8 mouse cellular contexts compared by ENCODE assay signal in genomic region chr2:178668451-178668850, GRCm38 (mm10).
A peak's percentile ranks its signal among the peaks of the same experiment; 100 is the strongest.
DNase-seq lines count a peak whose midpoint lies in the region; ATAC-seq and TF ChIP-seq lines count a peak whose summit lies in the region.
"Had no signal": no experiment of that assay in that cellular context is flagged by ENCODE, and none has a peak within 500 bp of the region (broad histone marks: within the 10 kb centered on the region; RNA-seq: fewer than 3 reads in every experiment).

No protein-coding gene starts in this region.

- no peak overlapping the region for H3K4me3 ChIP-seq in kidney, adult 2 months (ENCODE audit: insufficient read depth, low read depth, low read length)
- H3K4me3 ChIP-seq in kidney, embryonic 14.5 days (ENCODE audit: low read length): no peak overlapping the region
- H3K4me3 ChIP-seq in ES-Bruce4 (ENCODE audit: low read depth, low read length): no peak overlapping the region
- H3K4me3 ChIP-seq: hindbrain, embryonic 13.5 days had no signal

- no peaks in the 10 kb centered on the region for H3K27me3 ChIP-seq in kidney, adult 2 months (replicated peaks; ENCODE audit: control insufficient read depth, insufficient read depth, low read length)
- no peaks in the 10 kb centered on the region for H3K27me3 ChIP-seq in kidney, embryonic 14.5 days (ENCODE audit: control insufficient read depth, insufficient read depth, low read length)
- H3K27me3 ChIP-seq in ES-Bruce4 (ENCODE audit: control insufficient read depth, insufficient read depth, low read length, poor library complexity, severe bottlenecking): no peaks in the 10 kb centered on the region

- no peaks in the 10 kb centered on the region for H3K36me3 ChIP-seq in kidney, adult 2 months (ENCODE audit: control insufficient read depth, insufficient read depth, low read length)
- no peaks in the 10 kb centered on the region for H3K36me3 ChIP-seq in kidney, embryonic 14.5 days (ENCODE audit: control insufficient read depth, insufficient read depth, low read length)
- H3K36me3 ChIP-seq in ES-Bruce4 (ENCODE audit: control insufficient read depth, insufficient read depth, low read length, poor library complexity, severe bottlenecking): no peaks in the 10 kb centered on the region
- H3K36me3 ChIP-seq: hindbrain, embryonic 13.5 days had no signal

- ATAC-seq in kidney, embryonic 14.5 days (ENCODE audit: low FRiP score, low TSS enrichment): no peak
- no peak for ATAC-seq in megakaryocyte-erythroid progenitor cell, adult 5-6 weeks (replicated peaks; ENCODE audit: low FRiP score, low TSS enrichment, poor library complexity, severe bottlenecking)

- no peak overlapping the region for H3K27ac ChIP-seq in kidney, adult 2 months (ENCODE audit: insufficient read depth, low read depth, low read length)
- no peak overlapping the region for H3K27ac ChIP-seq in kidney, embryonic 14.5 days (ENCODE audit: low read depth, low read length)
- no peak overlapping the region for H3K27ac ChIP-seq in ES-Bruce4 (ENCODE audit: insufficient read depth, low read length)
- H3K27ac ChIP-seq: hindbrain, embryonic 13.5 days had no signal

- peak; percentile 62 for TF ChIP-seq CTCF in kidney, adult 2 months (conservative IDR thresholded peaks at IDR 0.05; ENCODE audit: insufficient read depth, insufficient read length, low read depth, low read length)
- TF ChIP-seq CTCF in ES-Bruce4 (IDR thresholded peaks at IDR 0.05; ENCODE audit: low read depth, low read length): peak; percentile 55

- H3K4me2 ChIP-seq in kidney, embryonic 14.5 days (replicated peaks; ENCODE audit: low read depth, low read length): no peak overlapping the region
- H3K4me2 ChIP-seq: hindbrain, embryonic 13.5 days had no signal

- H3K9ac ChIP-seq in kidney, embryonic 14.5 days (ENCODE audit: low read depth, low read length): no peak overlapping the region
- no peak overlapping the region for H3K9ac ChIP-seq in ES-Bruce4 (ENCODE audit: low read depth, poor library complexity, severe bottlenecking)
- H3K9ac ChIP-seq: hindbrain, embryonic 13.5 days had no signal

- no peak for TF ChIP-seq POLR2A in kidney, adult 2 months (IDR thresholded peaks at IDR 0.05; ENCODE audit: low read depth, low read length)
- no peak for TF ChIP-seq POLR2A in ES-Bruce4 (IDR thresholded peaks at IDR 0.05; ENCODE audit: insufficient read depth, low read length)

- DNase-seq in kidney, adult 2 months: peak; percentile 53
- DNase-seq in R1 (ENCODE audit: low read depth, low spot score) (peak; percentile 16), adipocyte (ENCODE audit: low spot score) (no peak)
- DNase-seq in lung, postnatal 10 days: peak; percentile 19

- no peaks in the 10 kb centered on the region for H3K9me3 ChIP-seq in kidney, embryonic 14.5 days (ENCODE audit: control insufficient read depth, low read length)
- no peaks in the 10 kb centered on the region for H3K9me3 ChIP-seq in ES-Bruce4 (replicated peaks; ENCODE audit: control insufficient read depth, insufficient read depth, low read length, poor library complexity, severe bottlenecking)
- H3K9me3 ChIP-seq: hindbrain, embryonic 13.5 days had no signal

- WGBS in kidney, adult 2 months: 5% methylated on average over 2 of the region's 2 CpGs
- 13% methylated on average over 2 of the region's 2 CpGs for WGBS in kidney, embryonic 14.5 days

- H3K4me1 ChIP-seq in kidney, adult 2 months (ENCODE audit: control insufficient read depth, insufficient read depth, low read length): no peaks in the 10 kb centered on the region
- 0 out of 2 replicates have a peak, but pooled peaks cover 9% of the 10 kb centered on the region for H3K4me1 ChIP-seq in kidney, embryonic 14.5 days (ENCODE audit: control insufficient read depth, insufficient read depth, low read length)
- H3K4me1 ChIP-seq in ES-Bruce4 (ENCODE audit: control insufficient read depth, insufficient read depth, low read length): no peaks in the 10 kb centered on the region

- no peak for TF ChIP-seq EP300 in ES-Bruce4 (IDR thresholded peaks at IDR 0.05; ENCODE audit: insufficient read depth, low read depth, low read length)
